Mouse (Mus musculus): ENCODE data around the gene BC030867.
"Not testable (repeated sequence)": the region's sequence is repeated elsewhere in the genome, so short reads cannot be mapped to it uniquely, and the experiment has no call there.

BC030867 gene

DNA sequence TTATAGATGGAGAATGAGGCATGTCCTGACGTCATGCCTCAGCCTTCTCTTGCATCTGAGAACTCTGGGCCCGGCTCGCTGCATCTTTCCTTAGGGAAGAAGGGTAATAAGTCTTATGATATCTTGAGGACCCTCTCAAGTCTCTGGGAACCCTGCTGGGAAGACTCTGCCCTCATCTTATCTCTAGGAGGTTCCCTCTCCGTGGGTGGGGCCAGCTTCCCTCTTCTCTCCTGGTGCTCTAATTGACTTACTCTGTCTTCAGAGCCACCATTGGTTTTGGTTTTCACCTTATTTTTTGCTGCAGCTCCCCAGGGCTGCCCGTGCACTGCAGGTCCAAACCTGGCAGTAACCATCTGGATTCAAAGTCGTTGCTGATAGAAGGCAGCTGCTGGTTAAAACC lies 9.4 kb downstream of the BC030867 start:
- no peak for DNase-seq

DNA sequence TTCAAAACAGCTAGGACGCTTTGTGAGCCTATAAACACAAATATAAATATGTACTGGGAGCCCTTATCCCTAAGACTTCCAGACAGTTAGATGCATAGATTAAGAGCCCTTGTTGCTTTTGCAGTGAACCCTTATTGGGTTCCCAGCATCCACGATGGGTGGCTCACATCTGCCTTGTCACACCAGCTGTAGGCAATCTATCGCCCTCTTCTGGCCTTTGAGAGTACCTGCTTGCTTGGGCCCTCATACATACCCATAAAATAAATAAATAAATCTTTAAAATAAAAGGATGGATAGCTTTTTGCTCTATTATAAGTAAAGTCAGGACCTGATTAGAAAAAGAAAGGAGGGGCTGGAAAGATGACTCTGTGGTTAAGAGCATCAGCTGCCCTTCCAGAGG lies 9.8 kb downstream of the BC030867 start:
- no peak for DNase-seq

- DNase-seq: no peak
Observed at GRCm38 (mm10) chr11:102263211-102263610, 14.5 kb downstream of the BC030867 start.

GRCm38 (mm10) chr11:102265816-102266215 lies 17.1 kb downstream of the BC030867 start:
- no peak for DNase-seq

DNA sequence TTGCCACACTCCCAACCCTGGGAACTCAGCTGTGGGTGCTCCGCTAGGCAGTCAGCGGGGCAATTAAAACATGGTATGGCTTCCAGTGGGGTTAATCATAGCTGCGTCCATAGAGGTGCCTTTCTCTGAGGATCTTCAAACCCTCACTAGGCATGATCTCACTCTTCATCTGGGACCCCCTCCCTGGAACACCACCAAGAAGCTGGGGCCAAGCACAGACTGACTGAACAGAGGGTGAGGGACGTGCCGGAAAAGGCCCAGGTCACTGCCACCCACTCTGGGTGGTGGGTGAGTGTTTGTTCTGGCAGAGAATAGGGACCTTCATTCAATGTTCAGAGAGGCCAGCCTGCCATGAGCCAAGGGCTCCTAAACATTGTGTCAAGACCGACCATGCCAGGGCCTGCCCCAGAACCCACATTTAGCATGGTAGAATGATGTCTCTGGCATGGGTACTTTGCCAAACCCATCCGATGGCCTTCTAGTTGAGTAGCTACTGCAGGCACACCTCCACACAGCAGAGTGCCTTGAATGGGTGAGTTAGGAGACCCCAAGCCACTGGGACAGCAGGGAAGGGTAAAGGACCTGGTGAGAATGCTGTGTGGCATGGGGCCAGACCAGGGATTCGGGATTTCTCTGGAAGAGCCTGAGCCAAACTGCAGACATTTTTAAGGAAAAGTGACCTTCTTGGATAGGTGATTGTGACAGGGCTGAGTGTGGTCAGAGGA lies 18.1 kb downstream of the BC030867 start:
- no peak for DNase-seq

GRCm38 (mm10) chr11:102267480-102267879 lies 18.8 kb downstream of the BC030867 start:
- DNase-seq: peak; percentile 78 to 85

DNA sequence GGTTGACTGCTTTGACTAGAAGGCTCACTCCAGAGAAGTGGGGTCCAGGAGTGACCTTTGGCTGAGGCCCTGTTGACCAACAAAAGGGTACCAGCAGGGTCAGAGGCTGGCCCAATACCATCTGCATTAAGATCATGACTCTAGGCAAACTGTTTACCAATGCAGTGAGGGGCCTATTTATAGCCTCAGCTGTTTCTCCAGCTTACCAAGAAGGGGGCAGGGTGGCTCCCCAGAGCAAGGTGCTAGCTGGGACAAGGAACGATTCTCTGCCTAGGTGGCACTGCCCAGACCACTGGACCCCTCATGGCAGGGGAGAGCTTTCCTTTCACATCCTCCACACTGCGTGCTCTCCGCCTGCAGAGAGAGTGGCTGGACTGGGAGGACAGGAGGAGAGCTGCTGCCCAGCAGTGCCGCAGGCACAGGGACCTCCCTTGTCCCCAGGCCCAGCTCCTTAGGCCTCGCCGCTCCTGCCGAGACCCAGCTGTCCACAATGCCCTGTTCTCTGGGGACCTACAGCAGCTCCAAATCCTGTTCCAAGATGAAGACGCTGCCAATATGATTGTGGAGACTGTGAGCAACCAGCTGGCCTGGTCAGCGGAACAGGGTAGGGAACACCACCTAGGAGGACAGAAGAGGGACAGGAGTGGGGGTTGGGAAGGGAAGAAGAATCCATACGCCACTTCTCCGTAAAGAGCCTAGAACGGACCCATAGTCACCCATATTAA lies 20.0 kb downstream of the BC030867 start, which contains the start of gene Asb16:
TSS of gene Asb16 (plus strand) at position 224 of the 725 bp plus-strand sequence.
- DNase-seq: no peak

GRCm38 (mm10) chr11:102276411-102276915 lies 27.8 kb downstream of the BC030867 start:
- DNase-seq: peak; percentile 55 to 75

- no peak for DNase-seq
Observed at GRCm38 (mm10) chr11:102277754-102278153, 29.1 kb downstream of the BC030867 start.

DNA sequence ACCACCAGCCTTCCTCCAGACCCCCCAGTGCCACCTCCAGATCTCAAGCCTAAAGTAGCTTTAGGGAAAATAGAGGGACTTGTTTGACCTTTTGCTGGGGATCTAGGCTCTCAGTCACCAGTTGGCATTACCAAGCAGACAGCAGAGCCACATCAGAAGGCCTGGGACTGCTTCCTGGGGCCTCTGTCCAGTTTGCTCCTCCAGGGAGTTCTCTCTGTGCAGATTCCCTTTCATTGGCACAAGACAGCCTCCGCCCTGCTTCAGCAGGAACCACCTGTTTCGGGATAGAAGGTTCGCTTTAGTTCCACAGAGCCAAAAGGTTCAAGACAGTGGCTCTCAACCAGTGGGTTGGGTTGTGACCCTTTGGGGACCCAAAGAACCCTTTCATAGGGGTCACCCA lies 30.9 kb downstream of the BC030867 start:
- DNase-seq: no peak

DNA sequence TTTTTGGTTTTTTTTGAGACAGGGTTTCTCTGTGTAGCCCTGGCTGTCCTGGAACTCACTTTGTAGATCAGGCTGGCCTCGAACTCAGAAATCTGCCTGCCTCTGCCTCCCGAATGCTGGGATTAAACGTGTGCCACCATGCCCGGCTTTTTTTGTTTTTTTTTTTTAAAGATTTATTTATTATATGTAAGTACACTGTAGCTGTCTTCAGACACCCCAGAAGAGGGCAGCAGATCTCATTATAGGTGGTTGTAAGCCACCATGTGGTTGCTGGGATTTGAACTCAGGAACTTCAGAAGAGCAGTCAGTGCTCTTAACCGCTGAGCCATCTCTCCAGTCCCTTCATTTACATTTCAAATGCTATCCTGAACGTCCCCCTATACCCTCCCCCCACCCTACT lies 31.6 kb downstream of the BC030867 start:
- DNase-seq: not testable (repeated sequence)

DNA sequence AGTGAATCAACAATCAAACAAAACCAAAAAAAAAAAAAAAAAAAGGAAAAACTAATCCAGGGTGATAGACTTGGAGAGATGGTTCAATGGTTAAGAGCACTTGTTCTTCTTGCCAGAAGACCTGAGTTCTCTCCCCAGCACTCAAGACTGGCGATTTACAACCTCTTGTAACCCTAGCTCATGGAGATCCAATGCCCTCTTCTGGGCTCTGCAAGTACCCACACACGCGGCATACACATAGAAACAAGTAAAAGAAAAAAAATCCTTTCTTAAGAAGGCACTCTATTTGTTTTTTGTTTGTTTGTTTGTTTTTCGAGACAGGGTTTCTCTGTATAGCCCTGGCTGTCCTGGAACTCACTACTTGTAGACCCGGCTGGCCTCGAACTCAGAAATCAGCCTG lies 35.2 kb downstream of the BC030867 start:
- DNase-seq: no peak

DNA sequence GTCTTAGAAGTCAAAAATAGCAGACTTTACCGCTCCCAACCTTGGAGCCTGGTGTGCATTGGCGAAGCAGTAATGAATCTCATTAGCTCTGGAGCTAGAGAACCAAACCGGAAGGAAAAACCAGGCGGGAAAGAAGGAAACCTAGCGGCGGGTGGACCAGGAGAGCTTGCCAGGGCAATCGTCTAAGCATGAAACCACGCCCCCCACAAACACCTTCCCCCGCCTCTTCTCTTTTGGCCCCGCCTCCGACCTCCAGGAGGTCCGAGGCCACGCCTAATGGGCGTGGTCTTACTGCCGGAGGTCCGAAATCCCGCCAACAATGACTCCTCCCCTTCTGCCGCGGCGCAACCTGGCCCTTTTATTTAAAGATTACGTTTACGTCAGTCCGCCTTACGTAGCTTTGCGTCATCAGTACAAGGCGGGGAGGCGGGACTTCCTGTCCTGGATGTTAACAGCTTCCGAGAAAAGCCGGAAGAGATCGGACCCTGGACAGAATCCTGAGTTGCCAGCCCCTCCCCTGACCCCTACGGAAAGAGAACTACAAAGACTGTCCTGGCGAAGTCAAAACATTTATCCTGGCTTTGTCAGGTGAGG lies 35.9 kb downstream of the BC030867 start, which contains the start of gene Tmub2:
TSS of gene Tmub2 (plus strand) at position 431 of the 594 bp plus-strand sequence.
- peak; percentile 98 to 99 for DNase-seq

DNA sequence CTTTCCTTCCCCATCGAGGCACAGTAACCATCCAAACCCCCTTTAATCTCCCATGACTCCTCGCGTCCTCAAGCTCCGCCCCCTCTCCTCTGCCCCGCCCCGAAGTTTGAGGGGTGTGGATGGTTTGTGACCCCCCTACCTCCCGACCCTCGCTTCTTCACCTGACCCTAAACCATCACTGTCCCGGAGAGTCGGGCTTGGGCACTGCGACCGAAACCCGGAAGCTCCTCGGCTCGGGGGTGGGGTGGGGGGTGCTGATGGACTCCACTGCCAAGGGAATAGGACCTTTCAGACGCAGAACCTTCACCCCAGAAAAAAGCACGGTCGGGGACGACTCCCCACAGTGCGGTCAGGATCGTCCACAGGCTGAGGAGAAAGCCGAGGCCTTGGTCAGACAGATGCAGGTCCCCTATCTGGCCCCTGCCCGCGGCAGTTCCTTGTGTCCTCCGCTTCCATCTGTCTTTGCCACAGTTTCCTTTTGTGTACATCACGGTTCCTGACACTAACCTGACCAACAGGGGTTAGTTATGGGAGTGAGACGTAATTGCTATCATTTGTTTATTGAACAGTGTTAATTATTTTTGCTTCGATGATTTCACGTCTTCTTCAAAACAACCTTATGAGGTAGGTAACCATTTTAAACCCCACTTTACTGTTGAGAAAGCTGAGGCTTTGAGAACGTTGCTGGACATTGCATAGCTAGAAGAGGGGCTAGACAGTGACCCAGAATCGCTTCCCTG lies 36.6 kb downstream of the BC030867 start:
- no peak for DNase-seq

- no peak for DNase-seq
Observed at GRCm38 (mm10) chr11:102287485-102287884, 38.8 kb downstream of the BC030867 start.

GRCm38 (mm10) chr11:102288027-102288804 lies 39.5 kb downstream of the BC030867 start:
- no peak for DNase-seq

- DNase-seq: no peak
Observed at GRCm38 (mm10) chr11:102288913-102289312, 40.2 kb downstream of the BC030867 start.

- DNase-seq: no peak
Observed at GRCm38 (mm10) chr11:102289511-102290100, 40.9 kb downstream of the BC030867 start.

DNA sequence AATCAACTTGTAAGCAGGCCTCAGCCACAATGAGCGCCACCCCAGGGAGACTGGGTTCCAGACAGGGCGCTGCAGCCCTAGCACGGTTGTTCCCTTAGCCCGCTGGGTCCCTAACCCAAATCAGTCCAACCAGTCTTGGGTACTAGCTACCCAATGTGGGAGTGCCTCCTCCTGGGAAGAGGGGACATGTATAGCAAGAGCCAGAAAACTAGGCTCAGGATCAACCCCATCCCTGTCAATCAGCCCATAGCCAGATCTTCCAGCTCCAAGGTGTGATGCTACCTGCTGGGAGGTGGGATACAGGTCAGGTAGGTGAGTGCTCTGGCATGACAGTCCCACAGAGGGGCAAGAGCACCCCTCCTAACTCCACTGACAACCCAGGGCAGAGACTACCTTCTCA lies 41.5 kb downstream of the BC030867 start:
- peak in 1 of 2 experiments; percentile 31 for DNase-seq

- no peak for DNase-seq
Observed at GRCm38 (mm10) chr11:102291051-102291535, 42.4 kb downstream of the BC030867 start.

DNA sequence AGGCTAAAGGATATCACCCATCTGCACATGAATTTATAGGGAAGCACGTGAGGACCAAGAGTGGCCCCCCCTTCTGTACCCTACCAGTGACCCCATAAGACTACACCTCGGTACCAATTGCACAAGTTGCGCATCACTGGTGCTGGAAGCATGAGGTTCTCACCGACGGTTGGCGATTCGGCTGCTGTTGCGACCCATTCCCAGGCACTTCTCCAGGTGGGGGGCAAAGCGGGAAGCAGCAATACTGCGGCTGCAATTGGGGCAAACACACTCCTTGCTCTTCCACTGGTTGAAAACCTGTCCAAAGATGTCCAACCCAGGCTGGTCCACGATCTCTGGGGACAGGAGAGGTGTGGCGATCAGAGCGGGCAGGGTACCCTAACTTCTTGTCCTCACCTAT lies 45.3 kb downstream of the BC030867 start:
- no peak for DNase-seq
